Mouse (Mus musculus) 3134 (cell line): ENCODE data around the gene Itga4.

Experiments
- DNase-seq: peaks from one replicate; pipeline ENCODE4 v3.0.0-alpha.2; 2011; ENCODE audit warnings: low spot score; ENCODE audit not compliant: insufficient read length; ENCODE audit errors: extremely low read depth

Gene Itga4

GRCm38 (mm10) chr2:79351179-79352099 is 96.2 kb downstream of the Itga4 start:
- DNase-seq = no peak

DNA sequence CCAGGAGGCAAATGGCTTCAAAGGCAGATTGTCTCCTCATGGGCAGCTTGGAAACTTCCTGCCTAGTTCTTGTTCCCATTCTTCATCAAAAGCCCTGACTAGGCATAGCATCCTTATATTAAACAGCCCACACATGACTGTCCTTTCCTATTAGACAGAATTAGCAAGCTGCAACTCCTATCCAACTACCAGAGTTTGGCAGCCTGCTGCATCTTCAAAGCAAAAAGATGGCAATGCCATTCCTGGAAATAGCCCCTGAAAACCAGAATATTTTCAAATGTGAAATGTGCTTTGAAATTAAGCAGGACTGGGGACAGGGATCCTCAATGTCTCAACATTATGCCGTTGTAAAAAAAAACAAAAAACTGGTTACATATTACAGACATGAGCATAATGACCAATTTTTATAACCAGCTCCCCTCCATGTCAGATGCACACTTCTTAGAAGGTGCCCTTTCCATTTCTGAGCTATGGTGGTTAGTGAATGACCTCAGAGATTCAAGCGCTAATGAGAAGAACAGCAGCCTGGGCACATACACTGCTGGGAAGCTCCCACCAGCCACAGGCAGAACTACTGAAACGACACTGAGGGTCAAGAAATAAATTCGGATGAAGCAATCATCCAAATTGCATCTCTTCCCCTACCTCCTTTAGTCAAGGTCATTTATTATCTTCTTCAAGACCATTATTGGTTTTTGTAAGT is 97.0 kb downstream of the Itga4 start:
- DNase-seq = no peak

GRCm38 (mm10) chr2:79354773-79355172 is 99.5 kb downstream of the Itga4 start:
- DNase-seq = no peak

DNA sequence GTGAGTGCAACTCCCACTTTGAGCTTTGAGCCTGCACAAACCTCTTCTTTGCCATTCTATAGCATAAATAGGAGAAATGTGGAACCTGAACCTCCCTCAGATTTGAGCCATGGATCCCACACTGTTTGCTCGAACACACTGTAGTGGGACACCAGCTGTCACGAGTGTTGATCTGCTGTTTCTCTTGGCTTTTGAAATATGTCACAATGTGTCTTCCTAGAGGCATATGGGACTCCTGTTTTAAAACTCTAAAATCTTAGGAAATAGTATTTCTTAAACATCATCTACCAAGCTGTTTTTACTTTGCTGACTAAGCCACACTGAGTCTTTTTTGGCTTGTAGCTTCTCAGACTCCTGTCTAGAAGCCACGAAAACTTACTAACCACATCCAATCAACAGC is 102.6 kb downstream of the Itga4 start:
- no peak for DNase-seq

DNA sequence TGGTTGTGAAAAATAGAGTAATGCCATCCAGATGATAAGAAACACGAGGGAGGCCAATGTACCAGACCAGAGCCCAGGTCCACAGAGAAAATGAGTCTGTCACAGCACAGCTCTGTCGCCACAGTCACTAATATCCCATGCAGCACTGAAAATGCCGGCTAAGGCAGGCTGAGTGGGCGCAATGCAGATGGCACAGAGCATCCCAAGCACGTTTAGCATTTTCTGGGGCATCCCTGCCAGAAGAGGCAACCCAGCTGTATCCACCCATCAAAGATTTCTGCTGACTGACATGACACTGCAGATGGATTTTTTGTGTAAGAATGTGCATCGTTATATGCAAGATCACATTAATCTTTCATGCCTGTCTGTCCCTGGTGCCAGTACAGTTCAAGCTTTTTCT is 106.8 kb downstream of the Itga4 start:
- DNase-seq = no peak

DNA sequence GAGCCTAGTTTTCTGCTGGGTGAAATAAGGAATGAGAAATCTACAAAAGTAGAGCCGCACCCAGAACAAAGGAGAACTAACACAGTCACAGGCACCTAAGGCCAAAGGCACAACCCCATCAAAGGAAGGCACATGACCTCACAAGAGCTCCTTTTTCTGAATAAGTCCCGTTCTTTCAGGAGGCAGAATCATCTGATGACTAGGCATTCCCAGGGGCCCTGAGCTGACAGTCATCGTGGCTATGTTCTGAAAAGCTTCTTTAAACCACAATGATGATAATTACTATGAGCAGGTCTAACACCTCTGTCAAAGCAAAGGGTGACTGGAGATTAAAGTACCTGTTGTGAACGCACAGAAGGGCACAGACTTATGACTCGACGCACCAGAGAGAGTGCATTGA is 108.7 kb downstream of the Itga4 start:
- DNase-seq = no peak

GRCm38 (mm10) chr2:79367451-79368450 is 112.5 kb downstream of the Itga4 start:
- DNase-seq = no peak

DNA sequence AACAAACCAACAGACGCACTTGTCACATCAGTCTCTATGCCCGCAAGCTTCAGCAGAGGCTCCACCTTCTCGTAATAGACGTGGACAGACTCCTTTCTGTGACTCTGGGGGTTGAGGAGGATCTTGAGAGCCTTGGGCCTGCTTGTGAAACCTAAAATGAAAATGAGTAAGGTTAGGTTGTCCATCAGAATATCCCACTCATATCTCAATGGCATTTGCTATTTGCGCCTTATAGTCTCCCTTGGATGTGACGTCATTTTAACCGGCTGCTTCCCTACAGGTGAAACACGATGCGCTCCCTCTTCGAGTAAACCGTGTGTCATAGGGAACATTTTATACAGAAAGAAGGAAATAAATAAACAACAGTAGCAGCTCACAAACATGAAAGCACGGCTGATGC is 113.4 kb downstream of the Itga4 start:
- DNase-seq = no peak

DNA sequence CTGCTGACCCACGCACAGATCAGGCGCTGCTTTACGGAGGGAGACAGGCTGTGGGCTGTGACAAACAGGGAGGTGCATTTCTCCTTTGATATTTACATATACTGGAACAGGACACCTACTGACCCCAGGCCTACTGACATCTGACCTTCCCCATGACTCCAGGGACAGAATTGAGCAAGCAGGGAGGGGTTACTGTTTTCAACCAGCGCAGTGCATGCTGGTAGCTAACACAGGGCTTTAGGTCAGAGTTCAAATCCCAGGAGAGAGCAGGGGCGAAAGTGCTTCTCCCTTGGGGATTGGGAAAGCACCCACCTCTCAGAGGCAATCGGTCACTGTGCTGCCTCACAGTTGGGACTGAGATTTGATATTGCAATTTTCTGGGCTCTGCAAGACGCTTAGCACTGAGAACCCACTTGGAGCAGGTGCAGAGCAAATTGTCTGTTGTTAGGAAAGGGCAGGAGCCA is 113.9 kb downstream of the Itga4 start:
- no peak for DNase-seq

DNA sequence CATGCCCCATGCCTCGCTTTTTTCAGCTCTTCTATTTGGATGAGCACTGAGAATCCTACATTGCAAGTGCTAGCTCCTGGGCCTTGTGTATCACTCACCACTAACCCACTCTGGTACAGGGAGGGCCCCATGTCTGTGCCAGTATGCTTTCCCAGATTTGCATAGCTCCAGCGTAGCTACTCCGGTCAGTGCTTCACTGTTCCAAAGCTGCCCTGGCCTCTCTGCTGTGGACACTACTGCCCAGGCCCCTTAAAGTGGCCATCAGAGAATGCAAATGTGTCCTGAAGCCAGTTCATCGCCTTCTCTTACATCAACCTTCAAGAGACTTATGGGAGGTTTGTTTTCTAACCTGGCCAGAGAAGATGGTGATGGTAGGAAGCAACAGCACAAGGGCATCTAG is 114.7 kb downstream of the Itga4 start:
- DNase-seq = no peak

DNA sequence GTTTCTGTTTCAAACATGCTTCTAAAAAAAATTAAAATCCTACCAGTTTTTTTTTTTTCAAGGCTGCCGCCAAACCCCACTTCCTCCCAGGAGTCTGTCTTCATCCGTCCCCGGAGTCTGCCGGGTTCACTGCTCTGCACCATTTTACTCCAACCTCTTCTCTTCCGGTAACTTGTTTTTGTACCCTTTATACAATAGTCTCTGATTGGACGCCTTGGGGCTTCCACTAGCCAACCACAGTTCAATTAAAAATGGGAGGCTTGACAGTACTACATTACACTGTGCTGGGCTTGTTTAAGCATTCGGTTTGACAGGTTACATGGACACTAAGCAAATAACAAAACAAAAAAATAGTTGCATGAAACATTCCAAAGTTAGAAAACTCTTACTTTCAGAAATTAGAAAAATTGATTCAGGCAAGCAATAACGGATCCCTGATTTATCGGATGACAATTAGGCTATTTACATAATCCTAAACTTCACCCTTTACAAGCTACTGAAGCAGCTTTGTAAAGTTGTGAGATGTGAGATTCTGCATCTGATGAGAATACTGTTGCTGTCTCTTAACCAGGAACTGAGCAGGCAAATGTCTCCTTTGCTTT is 115.6 kb downstream of the Itga4 start:
- no peak for DNase-seq

- no peak for DNase-seq
Measured at GRCm38 (mm10) chr2:79371326-79372153, 116.3 kb downstream of the Itga4 start.

- DNase-seq = no peak
Measured at GRCm38 (mm10) chr2:79372154-79372467, 116.9 kb downstream of the Itga4 start.

DNA sequence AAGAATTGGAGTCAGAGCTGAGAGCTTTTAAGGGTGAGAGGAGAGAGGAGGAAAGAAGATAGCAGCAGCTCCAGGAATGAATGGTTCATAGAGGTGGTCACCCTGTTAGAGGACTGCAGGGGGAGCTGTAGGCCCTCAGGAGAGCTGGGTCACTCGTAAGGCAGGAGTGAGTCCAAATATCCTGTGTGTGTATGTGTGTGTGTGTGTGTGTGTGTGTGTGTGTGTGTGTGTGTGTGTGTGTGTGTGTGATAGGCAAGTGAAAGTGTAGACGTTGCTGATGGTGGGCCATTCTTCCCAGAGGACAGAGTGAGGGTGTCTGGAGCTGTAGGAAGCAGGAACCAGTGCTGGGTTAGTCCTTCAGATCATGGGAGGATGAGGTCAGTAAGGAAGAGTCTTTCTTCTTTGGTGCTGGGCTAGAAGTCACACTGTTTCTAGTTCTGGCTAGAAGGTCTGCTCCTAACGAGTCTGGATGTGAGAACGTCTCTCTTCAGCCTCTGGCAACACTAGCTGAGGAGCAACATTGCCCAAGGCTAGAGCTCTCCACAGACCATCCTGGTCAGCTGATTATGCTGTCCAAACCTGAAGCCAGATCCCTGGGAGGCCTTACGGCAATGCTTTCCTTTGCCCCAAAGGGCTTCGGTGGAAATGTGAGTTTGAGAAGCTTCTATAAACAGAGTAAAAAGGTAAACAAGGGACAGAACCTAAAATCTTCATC is 117.4 kb downstream of the Itga4 start:
- DNase-seq = peak; percentile 19

DNA sequence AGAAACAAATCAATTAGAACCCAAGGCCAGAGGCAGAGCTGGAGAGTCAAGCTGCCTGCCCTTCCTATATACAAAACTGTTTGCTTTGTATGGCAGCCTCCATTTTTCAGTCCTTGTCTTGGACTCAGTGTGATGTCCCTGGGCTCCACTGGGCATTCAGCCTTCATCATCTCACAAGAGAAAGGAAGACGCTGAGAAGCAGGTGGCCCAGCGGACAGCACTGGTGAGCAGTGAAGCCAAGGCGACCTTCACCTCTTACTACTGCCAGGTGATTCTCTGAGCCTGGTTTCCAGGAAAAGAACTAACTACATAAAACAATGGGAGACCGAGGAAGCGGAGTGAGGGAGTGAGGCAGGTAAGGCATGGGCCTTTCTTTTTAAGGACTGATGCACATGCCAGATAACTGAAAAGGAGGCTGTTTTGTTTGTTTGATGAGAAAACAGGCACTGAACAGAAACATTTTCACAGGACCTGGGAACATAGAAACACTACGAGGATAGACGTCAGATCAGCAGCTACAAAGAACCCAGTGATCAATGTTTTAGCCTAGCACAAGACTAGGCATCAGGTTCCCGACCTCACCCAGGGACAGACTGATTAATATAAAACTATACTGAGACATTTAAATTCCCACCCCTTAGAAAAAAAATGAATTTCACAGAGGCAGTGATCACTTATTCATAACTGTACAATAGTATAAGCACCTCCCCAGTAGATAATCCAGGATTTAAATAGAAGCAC is 123.3 kb downstream of the Itga4 start:
- no peak for DNase-seq

DNA sequence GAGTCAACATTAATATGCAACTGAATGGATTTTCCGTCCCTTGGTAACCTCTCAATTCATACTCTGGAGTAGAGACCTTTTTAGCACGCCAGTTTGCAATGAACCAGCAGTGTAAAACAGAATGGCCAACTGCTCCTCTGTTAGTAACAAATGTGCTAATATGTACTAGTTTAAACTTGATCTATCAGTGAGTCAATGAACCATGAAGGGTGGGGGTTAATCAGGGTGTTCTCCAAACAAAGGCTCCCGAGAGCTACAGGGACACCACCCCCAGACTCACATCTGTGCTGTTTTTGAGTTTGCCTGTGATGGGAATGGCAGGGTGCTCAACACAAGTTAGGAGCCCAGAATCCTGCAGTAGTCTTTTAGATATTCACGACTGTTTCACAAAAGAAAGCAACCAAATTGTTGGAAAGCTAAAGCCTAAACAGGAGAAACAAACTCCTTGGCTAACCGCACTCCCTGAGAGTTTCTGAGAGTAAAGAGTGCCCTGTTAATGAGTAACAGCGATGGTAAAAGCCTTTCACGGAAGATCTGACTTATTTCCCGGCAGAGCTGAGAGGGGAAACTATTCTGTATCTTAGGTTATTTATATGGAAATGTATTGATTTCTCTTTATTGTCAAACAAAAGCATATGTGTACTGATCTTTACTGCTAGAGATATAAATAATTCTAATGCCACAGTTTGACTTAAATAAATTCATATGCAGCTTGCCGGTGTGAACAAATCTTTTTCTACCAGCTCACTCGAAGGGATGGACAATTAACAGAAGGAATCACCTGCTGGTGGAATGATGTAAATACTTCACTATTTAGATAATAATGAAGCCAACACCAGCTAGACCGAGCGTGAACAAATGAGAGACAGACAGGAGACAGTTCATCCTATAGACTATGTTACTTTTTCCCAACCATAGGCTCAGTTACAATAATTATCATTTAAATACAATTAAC is 124.1 kb downstream of the Itga4 start:
- DNase-seq = no peak
